Mouse (Mus musculus) kidney, adult 18-20 months (tissue): ENCODE data around the gene Atpif1.
"Not testable (repeated sequence)": the region's sequence is repeated elsewhere in the genome, so short reads cannot be mapped to it uniquely, and the experiment has no call there.

Experiments
- DNase-seq: peaks from one replicate; pipeline ENCODE4 v3.0.0; 2021

Gene Atpif1

DNA sequence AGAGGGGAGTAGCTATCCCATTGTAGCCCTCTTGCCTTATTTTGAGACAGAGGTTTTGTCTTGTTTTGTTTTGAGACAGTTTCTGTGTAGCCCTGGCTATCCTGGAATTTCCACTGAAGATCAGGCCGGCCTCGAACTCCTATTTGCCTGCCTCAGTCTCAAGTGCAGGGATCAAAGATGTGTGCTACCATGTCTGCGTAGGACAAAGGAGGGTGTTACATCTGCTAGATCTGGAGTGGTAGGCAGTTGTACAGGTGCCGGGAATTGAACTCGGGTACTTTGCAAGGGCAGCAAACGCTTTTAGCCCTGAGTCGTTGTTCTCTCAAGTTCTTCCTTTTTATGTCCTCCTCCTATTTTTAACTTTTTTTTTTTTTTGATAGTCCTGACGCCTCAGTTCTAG, 42.4 kb downstream of the Atpif1 start:
- no peak for DNase-seq

DNA sequence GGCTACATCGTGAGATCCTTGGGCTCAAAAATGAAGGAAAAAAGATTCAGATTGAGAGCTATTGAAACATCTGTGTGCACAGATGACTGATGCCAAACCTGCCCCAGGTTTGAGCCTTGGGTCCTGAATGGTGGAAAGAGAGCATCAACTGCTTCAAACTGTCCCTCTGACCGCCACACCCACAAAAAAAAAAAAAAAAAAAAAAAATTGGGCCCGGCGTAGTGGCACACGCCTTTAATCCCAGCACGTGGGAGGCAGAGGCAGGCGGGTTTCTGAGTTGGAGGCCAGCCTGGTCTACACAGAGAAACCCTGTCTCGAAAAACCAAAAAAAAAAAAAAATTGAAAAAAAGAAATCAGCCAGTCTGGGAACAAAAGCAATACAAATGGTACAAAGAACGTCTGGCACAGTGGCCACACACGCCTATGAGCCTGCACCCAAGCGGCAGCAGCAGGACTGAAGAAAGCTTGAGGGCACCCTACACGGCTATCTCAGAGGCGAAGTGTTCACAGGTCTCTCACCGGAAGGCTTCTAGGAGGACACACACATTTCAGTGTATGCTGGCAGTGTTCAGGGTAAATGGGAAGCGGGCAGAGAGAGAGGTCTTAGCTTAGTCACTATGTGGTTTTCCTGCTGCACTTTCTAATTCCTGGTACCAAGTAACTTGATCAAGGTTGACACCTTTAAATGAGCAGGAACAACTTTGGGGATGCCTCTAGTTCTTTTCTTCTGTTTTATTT, 43.0 kb downstream of the Atpif1 start:
- no peak for DNase-seq

DNA sequence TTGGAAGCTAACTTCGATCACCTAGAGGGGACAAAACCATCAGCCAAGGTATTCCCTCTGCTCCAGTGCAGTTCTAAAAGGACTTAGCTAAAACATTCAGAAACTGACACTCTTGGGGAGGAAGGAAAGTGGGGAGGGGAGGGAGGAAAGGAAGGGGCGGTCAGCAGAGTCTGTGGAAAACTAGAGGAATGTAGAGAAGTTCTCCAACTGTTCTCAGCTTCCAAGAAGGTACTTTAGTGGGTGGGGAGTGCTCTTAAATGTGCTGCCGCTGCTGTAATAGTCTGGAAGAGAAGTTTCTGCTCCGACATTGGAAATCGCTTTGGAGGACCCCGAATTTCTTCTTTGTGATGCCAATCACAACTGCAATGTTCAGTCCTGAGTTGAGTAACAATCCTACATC, 44.5 kb downstream of the Atpif1 start:
- DNase-seq, result no peak

DNA sequence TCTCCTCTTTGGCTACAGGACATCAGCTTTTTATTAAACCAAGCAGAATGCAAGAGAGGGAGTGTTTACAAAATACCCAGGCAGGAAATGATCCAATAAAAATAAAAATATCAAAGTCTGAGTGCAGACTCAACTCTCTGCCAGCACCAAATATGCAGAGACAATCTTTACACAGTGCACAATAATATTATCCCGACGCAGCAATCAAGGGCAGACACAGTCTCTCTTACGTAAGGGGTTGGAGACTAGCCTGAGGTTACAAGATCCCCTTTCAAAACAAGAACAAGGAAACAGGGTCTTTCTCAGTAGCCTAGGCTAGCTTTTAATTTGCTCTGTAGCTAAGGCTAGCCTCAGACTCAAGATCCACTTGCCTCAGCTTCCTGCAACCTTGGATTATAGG, 44.9 kb downstream of the Atpif1 start:
- no peak for DNase-seq

GRCm38 (mm10) chr4:132484820-132485219, 48.6 kb downstream of the Atpif1 start:
- DNase-seq, result no peak

DNA sequence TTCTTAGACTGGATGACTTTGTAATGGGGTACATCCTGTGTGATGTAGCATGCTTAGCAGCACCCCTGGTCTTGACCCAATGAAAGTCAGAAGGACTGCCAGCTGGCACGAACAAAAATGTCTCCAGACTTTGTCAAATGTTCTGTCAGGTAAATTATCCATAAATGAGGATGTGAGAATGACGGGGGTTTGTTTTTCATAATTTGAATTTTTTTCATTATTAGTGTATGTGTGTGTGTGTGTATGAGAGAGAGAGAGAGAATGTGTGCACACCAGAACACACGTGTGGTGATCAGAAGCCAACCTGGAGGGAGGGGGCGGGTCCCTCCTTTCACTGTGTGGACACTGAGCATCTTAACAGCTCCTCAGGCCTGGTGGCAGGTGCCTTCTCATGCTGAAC, 49.2 kb downstream of the Atpif1 start:
- no peak for DNase-seq

GRCm38 (mm10) chr4:132482956-132483608, 50.4 kb downstream of the Atpif1 start:
- peak; percentile 87 for DNase-seq

- DNase-seq, result not testable (repeated sequence)
These were observed 51.4 kb downstream of the Atpif1 start for GRCm38 (mm10) chr4:132482104-132482503.
